Mouse (Mus musculus) midbrain, embryonic 11.5 days (tissue): ENCODE measurements around the gene Ralgps2. TPM values are rescaled to one million over a fixed set of nuclear protein-coding genes. Genes with fewer than 3 reads are reported as not detected.

Experiments
- ATAC-seq: fragments of 200-750 bp; cut with Nextera tagmentation; 2 replicates; pipeline ENCODE4 v1.8.0; 2017; ENCODE audit warnings: moderate TSS enrichment, moderate library complexity; ENCODE audit not compliant: low FRiP score
- DNase-seq: peaks from one replicate; pipeline ENCODE4 v3.0.0; 2015; ENCODE audit warnings: low spot score; ENCODE audit errors: missing footprints
- H3K27ac ChIP-seq: fragments of 300-500 bp; sonication (generic); 2 replicates; pipeline ENCODE4 v1.5.1; 2014; ENCODE audit warnings: low read depth, low read length
- H3K27me3 ChIP-seq: fragments of 300-500 bp; sonication (generic); 2 replicates; pipeline ENCODE4 v1.6.1; 2014; ENCODE audit warnings: mild to moderate bottlenecking, low read length, moderate library complexity, mixed read lengths; ENCODE audit not compliant: control insufficient read depth, insufficient read depth
- H3K36me3 ChIP-seq: fragments of 300-500 bp; sonication (generic); 2 replicates; pipeline ENCODE4 v1.6.1; 2014; ENCODE audit warnings: mild to moderate bottlenecking, low read length, moderate library complexity, mixed read lengths; ENCODE audit not compliant: control insufficient read depth, insufficient read depth
- H3K4me1 ChIP-seq: fragments of 300-500 bp; sonication (generic); 2 replicates; pipeline ENCODE4 v1.6.1; 2014; ENCODE audit warnings: low read length; ENCODE audit not compliant: control insufficient read depth, insufficient read depth
- H3K4me2 ChIP-seq: fragments of 300-500 bp; sonication (generic); 2 replicates; pipeline ENCODE4 v1.6.1; 2014; ENCODE audit warnings: mild to moderate bottlenecking, moderate library complexity
- H3K4me3 ChIP-seq: fragments of 300-500 bp; sonication (generic); 2 replicates; pipeline ENCODE4 v1.5.1; 2014; ENCODE audit warnings: low read depth, low read length
- H3K9ac ChIP-seq: fragments of 300-500 bp; sonication (generic); 2 replicates; pipeline ENCODE4 v1.6.1; 2014; ENCODE audit warnings: low read length
- H3K9me3 ChIP-seq: fragments of 300-500 bp; sonication (generic); 2 replicates; pipeline ENCODE4 v1.6.1; 2016; ENCODE audit warnings: low read length; ENCODE audit not compliant: control insufficient read depth
- WGBS: fragments of 180-500 bp; shearing (Covaris S2); extraction: QIAGEN DNeasy Blood & Tissue Kit; methylation state at CpG from one replicate; pipeline ENCODE4 v1.1.7; 2014; 5-methylcytosine and 5-hydroxymethylcytosine counted together
- polyA plus RNA-seq: library from polyadenylated mRNA; unstranded; fragments of >200 nt; fragmentation: Nextera tagmentation; extraction: Ambion mirVana; gene quantifications from 2 replicates; pipeline ENCODE4 v1.2.1, GENCODE M21; 2014

The Ralgps2 gene
- polyA plus RNA-seq, 1 experiment from 2014 or later: 85.1 TPM

DNA sequence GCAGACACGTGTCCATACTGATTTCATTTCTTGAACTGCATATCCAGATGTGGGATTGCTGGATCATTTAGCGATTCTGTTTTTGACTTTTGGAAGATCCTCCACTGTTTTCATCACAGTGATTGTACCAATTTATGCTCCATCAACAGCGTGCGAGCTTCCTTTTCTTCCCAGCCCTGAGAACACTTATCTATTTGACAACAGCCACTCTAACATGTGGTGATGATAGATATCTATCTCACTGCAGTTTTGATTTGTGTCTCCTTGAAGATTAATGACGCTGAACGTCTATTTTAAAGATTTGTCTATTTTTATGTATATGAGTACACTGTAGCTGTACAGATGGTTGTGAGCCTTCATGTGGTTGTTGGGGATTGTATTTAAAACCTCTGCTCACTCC is 34.4 kb upstream of the Ralgps2 start:
- 93% methylated on average over 6 of the region's 6 CpGs for WGBS
- no peaks in the 10 kb centered on the region for H3K4me1 ChIP-seq
- H3K9me3 ChIP-seq: no peaks in the 10 kb centered on the region
- no peak overlapping the region for H3K4me2 ChIP-seq
- H3K27ac ChIP-seq: no peak overlapping the region
- no peaks in the 10 kb centered on the region for H3K36me3 ChIP-seq
- no peaks in the 10 kb centered on the region for H3K27me3 ChIP-seq
- ATAC-seq (no peak), DNase-seq (no peak)
- no peak overlapping the region for H3K9ac ChIP-seq
- H3K4me3 ChIP-seq: no peak overlapping the region

DNA sequence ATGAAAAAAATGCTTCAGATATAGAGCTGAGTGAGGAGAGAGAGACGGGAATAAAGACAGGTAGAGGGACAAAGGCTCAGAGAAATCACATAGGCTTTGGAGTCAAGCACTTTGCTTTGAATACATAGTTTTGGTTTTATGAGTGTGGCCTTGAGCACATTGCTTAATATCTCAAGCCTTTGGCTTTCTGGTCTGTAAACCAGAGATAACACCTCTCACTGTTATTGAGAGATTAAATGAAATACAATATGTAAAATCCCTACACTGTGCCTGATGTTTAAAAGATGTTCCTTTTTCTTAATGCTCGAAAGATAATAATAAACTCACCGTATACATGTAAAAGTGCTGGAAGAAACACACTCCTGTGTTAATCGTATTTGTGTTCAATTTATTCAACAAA is 33.0 kb upstream of the Ralgps2 start:
- H3K27me3 ChIP-seq: no peaks in the 10 kb centered on the region
- no peak overlapping the region for H3K27ac ChIP-seq
- 96% methylated on average over 4 of the region's 4 CpGs for WGBS
- H3K4me1 ChIP-seq: no peaks in the 10 kb centered on the region
- H3K4me3 ChIP-seq: no peak overlapping the region
- no peak for ATAC-seq
- no peak overlapping the region for H3K4me2 ChIP-seq
- no peaks in the 10 kb centered on the region for H3K36me3 ChIP-seq
- H3K9ac ChIP-seq: no peak overlapping the region
- H3K9me3 ChIP-seq: no peaks in the 10 kb centered on the region
- DNase-seq: no peak

DNA sequence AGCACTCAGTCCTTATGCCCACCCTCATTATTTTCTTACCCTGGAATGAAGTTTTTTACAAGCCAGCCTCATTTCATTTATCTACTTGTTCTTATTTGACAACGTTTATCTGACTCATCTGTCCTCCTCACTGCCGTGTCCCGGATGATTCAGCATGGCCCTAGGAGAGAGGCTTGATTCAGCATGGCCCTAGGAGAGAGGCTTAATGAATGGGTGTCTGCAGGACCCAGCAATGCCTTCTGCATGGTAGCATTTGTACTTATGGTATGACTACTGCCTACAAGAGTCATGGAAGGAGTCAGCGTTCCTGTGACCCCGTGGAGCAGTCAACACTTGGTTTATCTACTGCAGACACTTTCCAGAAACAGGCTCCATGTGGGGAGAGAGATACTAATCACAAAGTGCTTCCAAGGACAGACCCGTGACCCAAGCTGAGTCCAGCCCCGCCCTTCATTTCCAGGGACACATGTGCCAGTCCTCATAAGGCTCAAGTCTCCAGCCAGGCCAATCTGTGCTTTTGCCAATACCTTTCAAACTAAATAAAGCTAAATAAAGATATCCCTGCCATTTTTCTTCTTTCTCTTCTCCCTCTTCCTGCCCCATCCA is 31.9 kb upstream of the Ralgps2 start:
- no peak overlapping the region for H3K4me2 ChIP-seq
- no peak overlapping the region for H3K4me3 ChIP-seq
- H3K36me3 ChIP-seq: no peaks in the 10 kb centered on the region
- H3K4me1 ChIP-seq: no peaks in the 10 kb centered on the region
- 89% methylated on average over 7 of the region's 7 CpGs for WGBS
- no peaks in the 10 kb centered on the region for H3K9me3 ChIP-seq
- no peak for ATAC-seq
- H3K9ac ChIP-seq: no peak overlapping the region
- no peak overlapping the region for H3K27ac ChIP-seq
- DNase-seq: no peak
- no peaks in the 10 kb centered on the region for H3K27me3 ChIP-seq

- H3K4me1 ChIP-seq: no peaks in the 10 kb centered on the region
- H3K27ac ChIP-seq: no peak overlapping the region
- H3K4me3 ChIP-seq: no peak overlapping the region
- no peaks in the 10 kb centered on the region for H3K9me3 ChIP-seq
- ATAC-seq (no peak), DNase-seq (no peak)
- no peaks in the 10 kb centered on the region for H3K36me3 ChIP-seq
- H3K9ac ChIP-seq: no peak overlapping the region
- 73% methylated on average over 6 of the region's 6 CpGs for WGBS
- H3K27me3 ChIP-seq: no peaks in the 10 kb centered on the region
- no peak overlapping the region for H3K4me2 ChIP-seq
Observed at GRCm38 (mm10) chr1:156970641-156971040, 31.2 kb upstream of the Ralgps2 start.

DNA sequence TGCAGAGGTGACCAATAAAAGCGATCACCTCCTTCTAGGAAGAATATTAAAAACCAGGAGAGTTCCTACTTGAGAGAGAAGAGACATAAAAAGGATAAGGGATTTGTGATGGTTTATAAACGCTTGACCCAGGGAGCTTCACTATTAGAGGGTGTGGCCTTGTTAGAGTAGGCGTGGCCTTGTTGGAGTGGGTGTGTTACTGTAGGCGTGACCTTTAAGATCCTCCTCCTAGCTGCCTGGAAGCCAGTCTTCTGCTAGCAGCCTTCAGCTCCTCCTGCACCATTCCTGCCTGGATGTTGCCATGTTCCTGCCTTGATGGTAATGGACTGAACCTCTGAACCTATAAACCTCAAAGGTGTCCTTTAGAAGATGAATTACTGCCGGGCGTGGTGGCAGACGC is 28.7 kb upstream of the Ralgps2 start:
- Histone ChIP-seq H3K27me3 (no peaks in the 10 kb centered on the region), H3K4me2 (no peak overlapping the region), H3K4me1 (no peaks in the 10 kb centered on the region), H3K36me3 (no peaks in the 10 kb centered on the region), H3K9ac (no peak overlapping the region), H3K9me3 (no peaks in the 10 kb centered on the region), H3K27ac (no peak overlapping the region), H3K4me3 (no peak overlapping the region)
- DNase-seq (no peak), ATAC-seq (no peak)
- WGBS: 83% methylated on average over 7 of the region's 7 CpGs

- H3K4me1 ChIP-seq: no peaks in the 10 kb centered on the region
- H3K9ac ChIP-seq: no peak overlapping the region
- H3K27ac ChIP-seq: no peak overlapping the region
- DNase-seq (no peak), ATAC-seq (no peak)
- H3K4me3 ChIP-seq: no peak overlapping the region
- WGBS: 85% methylated on average over 4 of the region's 4 CpGs
- no peaks in the 10 kb centered on the region for H3K9me3 ChIP-seq
- H3K4me2 ChIP-seq: no peak overlapping the region
- H3K36me3 ChIP-seq: no peaks in the 10 kb centered on the region
- no peaks in the 10 kb centered on the region for H3K27me3 ChIP-seq
Observed at GRCm38 (mm10) chr1:156964586-156964932, 25.1 kb upstream of the Ralgps2 start.

GRCm38 (mm10) chr1:156963871-156964585 is 24.6 kb upstream of the Ralgps2 start:
- Histone ChIP-seq H3K9ac (no peak overlapping the region), H3K9me3 (no peaks in the 10 kb centered on the region), H3K4me2 (no peak overlapping the region), H3K36me3 (no peaks in the 10 kb centered on the region), H3K4me3 (no peak overlapping the region), H3K27ac (no peak overlapping the region), H3K4me1 (no peaks in the 10 kb centered on the region), H3K27me3 (no peaks in the 10 kb centered on the region)
- 58% methylated on average over 7 of the region's 7 CpGs for WGBS
- ATAC-seq (no peak), DNase-seq (no peak)

DNA sequence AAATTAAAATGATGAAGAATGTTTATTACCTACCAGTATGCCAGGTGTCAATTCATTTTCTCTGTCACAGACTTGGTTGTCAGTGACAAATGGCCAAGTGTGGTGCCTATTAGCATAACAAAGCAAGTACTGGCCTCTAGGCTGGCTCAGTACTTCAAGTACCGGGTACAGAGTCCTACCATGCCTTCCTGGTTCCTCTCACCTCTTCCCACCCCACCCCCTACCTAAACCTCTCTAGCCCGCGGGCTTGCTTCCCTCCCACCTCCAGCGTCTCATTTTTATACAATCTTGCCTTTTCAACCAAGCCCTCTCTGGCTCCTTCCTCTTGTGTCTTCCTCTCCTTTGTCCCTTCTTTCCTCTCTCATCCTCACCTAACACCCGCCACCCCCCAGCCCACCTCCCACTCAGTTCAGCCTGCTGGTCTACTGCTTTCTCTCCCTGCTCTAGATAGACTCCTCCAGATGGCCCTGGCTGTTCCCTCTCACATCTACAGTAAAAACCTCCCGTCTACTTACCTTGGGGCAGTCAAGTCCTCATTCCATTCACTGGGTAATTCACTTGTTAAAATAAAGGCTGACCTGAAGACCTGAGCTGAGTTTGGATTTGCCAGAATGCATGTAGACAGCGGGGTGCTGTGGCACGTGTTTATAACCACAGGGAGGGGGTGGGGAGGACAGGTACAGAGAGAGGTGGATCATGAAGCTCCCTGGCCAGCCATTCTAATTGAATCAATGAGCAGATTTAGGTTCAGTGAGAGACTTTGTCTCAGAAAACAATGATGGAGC is 22.2 kb upstream of the Ralgps2 start:
- no peak for ATAC-seq
- DNase-seq: no peak
- H3K27me3 ChIP-seq: no peaks in the 10 kb centered on the region
- no peaks in the 10 kb centered on the region for H3K9me3 ChIP-seq
- H3K4me1 ChIP-seq: no peaks in the 10 kb centered on the region
- no peak overlapping the region for H3K9ac ChIP-seq
- no peaks in the 10 kb centered on the region for H3K36me3 ChIP-seq
- no peak overlapping the region for H3K4me3 ChIP-seq
- no peak overlapping the region for H3K4me2 ChIP-seq
- no peak overlapping the region for H3K27ac ChIP-seq
- WGBS: 51% methylated on average over 8 of the region's 8 CpGs

DNA sequence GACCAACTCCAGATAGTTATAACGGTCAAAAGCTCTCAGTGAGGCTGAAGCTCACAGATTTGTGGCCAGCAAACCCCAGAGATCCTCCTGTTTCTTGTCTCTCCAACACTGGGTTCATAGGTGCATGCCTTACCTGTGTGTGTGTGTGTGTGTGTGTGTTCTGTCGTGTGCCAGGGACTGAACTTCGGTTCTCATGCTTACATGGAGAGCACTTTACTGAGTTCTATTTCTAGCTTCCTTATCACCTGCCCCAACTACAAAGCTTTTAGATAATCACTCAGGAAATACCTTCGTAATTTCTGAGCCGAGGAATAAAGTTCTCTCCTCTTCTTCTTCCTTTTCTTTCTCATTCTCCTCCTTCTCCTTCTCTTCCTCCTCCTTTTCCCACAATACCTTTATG is 19.6 kb upstream of the Ralgps2 start:
- Histone ChIP-seq H3K27me3 (no peaks in the 10 kb centered on the region), H3K4me1 (no peaks in the 10 kb centered on the region), H3K9me3 (no peaks in the 10 kb centered on the region), H3K9ac (no peak overlapping the region), H3K27ac (no peak overlapping the region), H3K36me3 (no peaks in the 10 kb centered on the region), H3K4me3 (no peak overlapping the region), H3K4me2 (no peak overlapping the region)
- DNase-seq: no peak
- ATAC-seq: no peak
- WGBS: 89% methylated on average over 5 of the region's 5 CpGs
